Mouse (Mus musculus) cortical plate, adult 2 months (tissue): ENCODE measurements around the gene Oit1. TPM values are rescaled to one million over a fixed set of nuclear protein-coding genes. Genes with fewer than 3 reads are reported as not detected.

Source experiments
- H3K27ac ChIP-seq: fragments of 200-500 bp; 2 replicates; pipeline ENCODE4 v1.5.1; 2012; ENCODE audit warnings: low read length, control low read depth, inconsistent platforms; ENCODE audit not compliant: insufficient read depth
- H3K4me1 ChIP-seq: fragments of 200-500 bp; 2 replicates; pipeline ENCODE4 v1.6.1; 2011; ENCODE audit warnings: low read length; ENCODE audit not compliant: control insufficient read depth, insufficient read depth
- H3K4me3 ChIP-seq: fragments of 200-500 bp; 2 replicates; pipeline ENCODE4 v1.5.1; 2011; ENCODE audit warnings: mild to moderate bottlenecking, low read length, control low read depth; ENCODE audit not compliant: insufficient read depth
- CTCF ChIP-seq: fragments of 200-500 bp; IDR thresholded peaks from 2 replicates; pipeline ENCODE4 v1.5.1; 2011; ENCODE audit warnings: mild to moderate bottlenecking, control low read depth, low read length; ENCODE audit not compliant: insufficient read depth; ENCODE audit errors: extremely low read depth
- POLR2A ChIP-seq: fragments of 200-500 bp; IDR thresholded peaks from 2 replicates; pipeline ENCODE4 v1.6.1; 2011; ENCODE audit warnings: mild to moderate bottlenecking, low read length, control low read depth; ENCODE audit not compliant: insufficient read depth; ENCODE audit errors: extremely low read depth
- polyA plus RNA-seq: library from polyadenylated mRNA; depleted of rRNA; stranded (reverse); fragments of >200 nt; gene quantifications from 2 replicates; pipeline ENCODE4 v1.2.3, GENCODE M21; 2012; rRNA removed

Gene Oit1
- polyA plus RNA-seq, 1 experiment, result not detected

DNA sequence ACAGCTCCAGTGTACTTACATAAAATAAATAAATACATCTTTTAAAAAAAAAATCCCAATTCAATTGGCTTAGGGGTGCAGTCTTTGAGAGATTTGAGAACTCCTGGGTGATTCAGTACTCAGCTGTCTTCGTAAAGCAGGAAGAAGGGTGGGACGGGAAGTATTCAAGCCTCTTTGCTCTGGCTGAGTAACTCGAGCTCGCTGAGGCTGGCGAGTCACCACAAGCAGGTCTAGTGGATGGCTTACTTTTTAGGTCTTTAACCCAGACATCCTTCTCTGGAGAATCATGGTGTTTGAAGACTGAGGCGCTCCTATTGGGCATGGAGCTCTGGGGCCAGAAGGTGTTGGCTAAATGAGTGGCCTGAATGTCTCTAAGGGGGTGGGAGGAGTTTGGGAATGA, 71.7 kb downstream of the Oit1 start:
- Histone ChIP-seq H3K4me1 (peaks cover 4% of the 10 kb centered on the region), H3K4me3 (peak overlapping the region; percentile 45), H3K27ac (0 out of 2 replicates have a peak overlapping the region, but pooled peaks have one; percentile 48)
- TF ChIP-seq CTCF (no peak), POLR2A (no peak)

- Histone ChIP-seq H3K4me3 (0 out of 2 replicates have a peak overlapping the region, but pooled peaks have one; percentile 2), H3K27ac (no peak overlapping the region), H3K4me1 (no peaks in the 10 kb centered on the region)
- TF ChIP-seq CTCF, result no peak
- no peak for TF ChIP-seq POLR2A
These were observed 73.5 kb downstream of the Oit1 start for GRCm38 (mm10) chr14:8305014-8305413.

GRCm38 (mm10) chr14:8304082-8304481, 74.5 kb downstream of the Oit1 start:
- Histone ChIP-seq H3K4me3 (0 out of 2 replicates have a peak overlapping the region, but pooled peaks have one; percentile 2), H3K4me1 (no peaks in the 10 kb centered on the region), H3K27ac (no peak overlapping the region)
- TF ChIP-seq POLR2A (no peak), CTCF (no peak)

GRCm38 (mm10) chr14:8302687-8303086, 75.9 kb downstream of the Oit1 start:
- Histone ChIP-seq H3K27ac (no peak overlapping the region), H3K4me1 (no peaks in the 10 kb centered on the region), H3K4me3 (no peak overlapping the region)
- TF ChIP-seq POLR2A (no peak), CTCF (no peak)

DNA sequence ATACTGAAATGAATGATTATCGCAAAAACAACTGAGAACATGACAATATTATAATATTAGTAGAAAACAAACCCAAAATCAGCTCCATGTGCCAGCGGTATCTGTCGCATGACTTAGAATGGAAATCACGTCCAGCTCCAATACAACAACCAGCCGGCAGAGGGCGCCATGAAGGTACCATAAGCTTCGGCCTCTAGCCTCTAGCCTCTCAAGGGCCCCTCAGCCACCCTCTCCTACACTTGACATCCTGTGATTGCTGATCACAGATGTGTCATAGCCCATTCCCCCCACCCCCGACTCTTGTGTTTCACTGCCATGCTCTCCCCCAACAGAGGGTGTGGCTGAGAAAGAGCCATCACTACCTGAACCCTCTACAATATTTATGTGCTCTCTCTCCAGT, 78.3 kb downstream of the Oit1 start:
- TF ChIP-seq POLR2A, result no peak
- TF ChIP-seq CTCF, result peak; percentile 47

More for the DNA sequence above, 78.3 kb downstream of the Oit1 start:
- no peak overlapping the region for H3K27ac ChIP-seq
- no peaks in the 10 kb centered on the region for H3K4me1 ChIP-seq
- no peak overlapping the region for H3K4me3 ChIP-seq

Other genes starting within 250 kb of the Oit1 start
- 198 and 200 TPM in 2 replicates for gene Pdhb, start 205.7 kb downstream of the Oit1 start, polyA plus RNA-seq
- gene Kctd6, start 164.6 kb downstream of the Oit1 start, polyA plus RNA-seq, result 36.7 and 38.8 TPM in 2 replicates
- 0.06 TPM in 2 replicates for gene Acox2, start 119.4 kb downstream of the Oit1 start, polyA plus RNA-seq
- 498 and 520 TPM in 2 replicates for gene Fam107a, start 60.7 kb downstream of the Oit1 start, polyA plus RNA-seq